Mouse (Mus musculus): ENCODE measurements around the gene Prkn. TPM values are rescaled to one million over a fixed set of nuclear protein-coding genes. Genes with fewer than 3 reads are reported as not detected.

Prkn gene
- polyA plus RNA-seq, 1 experiment = not detected

DNA sequence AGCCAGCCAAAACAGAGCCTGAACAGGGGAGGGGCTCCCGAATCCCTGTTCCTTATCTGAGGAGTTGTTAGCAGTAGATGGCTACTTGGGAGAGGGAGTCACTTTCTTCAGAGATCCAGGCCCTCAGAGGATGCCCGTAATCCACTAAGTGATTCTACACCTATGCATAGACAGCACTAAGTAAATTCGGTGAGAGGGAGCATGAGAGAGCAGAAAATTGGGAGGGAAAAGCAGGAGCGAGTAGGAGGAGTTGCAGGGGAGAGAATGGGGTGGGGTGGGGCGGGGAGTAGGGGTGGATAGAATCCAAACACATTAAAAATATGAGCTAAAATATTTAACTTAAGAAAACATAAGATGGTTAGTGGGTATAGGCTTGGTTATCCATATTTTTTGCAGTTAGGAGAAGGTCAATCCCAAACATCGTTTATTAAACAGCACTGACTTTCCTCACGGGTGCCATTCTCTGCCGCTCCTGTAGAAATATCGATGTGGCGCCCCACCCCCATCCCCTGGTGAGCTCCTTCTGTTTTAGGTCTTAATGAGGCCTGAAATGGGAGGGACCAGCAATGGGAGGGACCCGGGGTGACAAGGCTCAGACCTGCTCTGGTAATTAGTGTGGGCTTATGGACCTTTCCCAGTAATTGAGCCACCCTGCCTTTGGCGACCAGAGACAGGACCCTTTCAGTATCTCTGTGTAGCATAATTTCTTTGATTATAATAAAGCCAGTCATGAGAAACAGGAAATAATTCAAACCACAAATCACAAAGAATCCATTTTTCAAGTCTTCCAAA lies 390.6 kb downstream of the Prkn start:
- Histone ChIP-seq H3K79me3 (ENCODE audit: low read depth) (no peaks in the 10 kb centered on the region), H3K79me2 (ENCODE audit: control insufficient read depth, insufficient read depth) (no peaks in the 10 kb centered on the region), H3K4me3 (ENCODE audit: insufficient read depth, poor library complexity, severe bottlenecking) (no peak overlapping the region), H3K27me3 (ENCODE audit: control insufficient read depth, insufficient read depth, insufficient read length) (no peaks in the 10 kb centered on the region), H3K36me3 (ENCODE audit: control insufficient read depth, insufficient read depth) (no peaks in the 10 kb centered on the region), H3ac (ENCODE audit: control insufficient read depth, insufficient read length, low read depth) (no peak overlapping the region)
- TF ChIP-seq CEBPB (IDR thresholded peaks at IDR 0.05; ENCODE audit: low read depth) (no peak), MYOD1 (IDR thresholded peaks at IDR 0.05; ENCODE audit: control insufficient read depth, insufficient read length, low read depth) (no peak)

DNA sequence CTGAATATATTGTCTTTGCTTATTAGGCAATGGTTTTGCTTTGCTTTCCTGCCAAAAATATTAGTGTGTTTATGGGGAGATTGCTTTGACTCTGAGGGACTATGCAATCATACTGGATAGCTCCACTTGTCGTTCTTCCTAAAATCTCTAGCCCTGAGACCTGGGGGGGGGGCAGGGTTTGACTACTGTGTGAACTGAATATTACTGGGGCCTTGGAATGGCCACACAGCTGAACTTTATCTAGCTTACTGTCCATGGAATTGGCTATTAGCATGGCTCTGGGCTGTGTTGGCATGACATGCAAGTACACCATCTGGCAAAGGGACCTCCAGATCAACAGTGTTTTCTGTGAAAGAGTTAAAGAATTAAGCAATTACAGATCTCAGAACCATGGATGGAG lies 395.1 kb downstream of the Prkn start:
- TF ChIP-seq USF1 (IDR thresholded peaks at IDR 0.05; ENCODE audit: low read depth) = no peak
- TF ChIP-seq MYOD1 (IDR thresholded peaks at IDR 0.05; ENCODE audit: control insufficient read depth, insufficient read length, low read depth) = no peak
- TF ChIP-seq CEBPB (IDR thresholded peaks at IDR 0.05; ENCODE audit: low read depth) = no peak
- no peak for TF ChIP-seq MAX (IDR thresholded peaks at IDR 0.05)
- TF ChIP-seq FOSL1 (IDR thresholded peaks at IDR 0.05; ENCODE audit: insufficient read depth, low read length, poor library complexity, severe bottlenecking) = no peak
- no peak for TF ChIP-seq CTCF (IDR thresholded peaks at IDR 0.05; ENCODE audit: control insufficient read depth, insufficient read depth, insufficient read length)
- TF ChIP-seq MYOG (IDR thresholded peaks at IDR 0.05; ENCODE audit: control insufficient read depth, extremely low read depth, insufficient read length) = no peak

DNA sequence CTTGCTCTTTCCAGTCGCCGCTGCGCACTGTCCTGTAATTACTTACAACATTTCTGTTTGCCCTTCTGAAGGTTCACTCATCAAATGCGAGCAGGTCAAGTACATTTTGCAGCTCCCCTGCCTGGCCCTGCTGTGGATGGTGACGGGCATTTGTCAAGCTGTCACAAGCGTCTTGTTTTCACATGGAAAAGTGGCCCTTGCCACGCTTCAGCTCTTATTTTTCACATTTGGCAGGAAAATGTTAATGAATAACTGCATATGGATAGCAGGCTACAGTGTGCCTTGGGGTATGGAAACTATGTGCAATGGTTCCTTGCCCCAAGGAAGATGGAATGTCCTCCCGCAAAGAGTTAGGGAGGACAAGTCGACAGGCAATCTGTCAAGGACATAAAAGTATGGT lies 404.9 kb downstream of the Prkn start:
- Histone ChIP-seq H3K27me3 (ENCODE audit: control insufficient read depth, insufficient read depth, insufficient read length) (no peaks in the 10 kb centered on the region), H3K79me3 (ENCODE audit: low read depth) (no peaks in the 10 kb centered on the region), H3K36me3 (ENCODE audit: control insufficient read depth, insufficient read depth) (no peaks in the 10 kb centered on the region), H3ac (ENCODE audit: control insufficient read depth, insufficient read length, low read depth) (no peak overlapping the region), H3K4me3 (ENCODE audit: insufficient read depth, poor library complexity, severe bottlenecking) (no peak overlapping the region), H3K79me2 (ENCODE audit: control insufficient read depth, insufficient read depth) (no peaks in the 10 kb centered on the region)
- TF ChIP-seq MAX (IDR thresholded peaks at IDR 0.05) = no peak
- no peak for TF ChIP-seq MYOG (IDR thresholded peaks at IDR 0.05; ENCODE audit: control insufficient read depth, extremely low read depth, insufficient read length)
- no peak for TF ChIP-seq FOSL1 (IDR thresholded peaks at IDR 0.05; ENCODE audit: insufficient read depth, low read length, poor library complexity, severe bottlenecking)
- no peak for TF ChIP-seq CEBPB (IDR thresholded peaks at IDR 0.05; ENCODE audit: low read depth)
- TF ChIP-seq CTCF (IDR thresholded peaks at IDR 0.05; ENCODE audit: control insufficient read depth, insufficient read depth, insufficient read length) = no peak

More for the DNA sequence above, 395.1 kb downstream of the Prkn start:
- Histone ChIP-seq H3K36me3 (ENCODE audit: control insufficient read depth, insufficient read depth) (no peaks in the 10 kb centered on the region), H3K79me2 (ENCODE audit: control insufficient read depth, insufficient read depth) (no peaks in the 10 kb centered on the region), H3ac (ENCODE audit: control insufficient read depth, insufficient read length, low read depth) (no peak overlapping the region), H3K79me3 (ENCODE audit: low read depth) (no peaks in the 10 kb centered on the region), H3K27me3 (ENCODE audit: control insufficient read depth, insufficient read depth, insufficient read length) (no peaks in the 10 kb centered on the region), H3K4me3 (ENCODE audit: insufficient read depth, poor library complexity, severe bottlenecking) (no peak overlapping the region)

DNA sequence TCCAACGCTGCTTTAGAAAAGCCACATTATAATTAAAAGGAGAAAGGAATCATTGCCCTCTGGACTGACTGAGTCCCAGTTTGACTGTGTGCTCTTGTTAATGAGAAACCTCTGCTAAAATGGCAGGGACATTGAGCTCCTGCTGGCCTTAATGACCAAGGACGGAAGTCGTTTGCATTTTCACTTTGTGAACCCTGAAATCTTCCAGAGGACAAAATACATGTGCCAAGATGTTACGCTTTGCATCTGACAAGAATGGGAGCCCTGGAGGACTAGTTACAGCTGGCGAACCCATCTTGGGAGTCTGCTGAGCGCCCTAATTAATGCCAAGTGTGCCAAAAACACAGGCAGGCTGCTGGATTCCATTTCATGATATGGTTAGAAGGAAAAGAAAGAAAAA lies 409.0 kb downstream of the Prkn start:
- Histone ChIP-seq H3K27me3 (ENCODE audit: control insufficient read depth, insufficient read depth, insufficient read length) (no peaks in the 10 kb centered on the region), H3K4me3 (ENCODE audit: insufficient read depth, poor library complexity, severe bottlenecking) (no peak overlapping the region), H3K36me3 (ENCODE audit: control insufficient read depth, insufficient read depth) (no peaks in the 10 kb centered on the region), H3K79me3 (ENCODE audit: low read depth) (no peaks in the 10 kb centered on the region), H3K79me2 (ENCODE audit: control insufficient read depth, insufficient read depth) (no peaks in the 10 kb centered on the region), H3ac (ENCODE audit: control insufficient read depth, insufficient read length, low read depth) (no peak overlapping the region)
- TF ChIP-seq MAX (IDR thresholded peaks at IDR 0.05) (no peak), CTCF (IDR thresholded peaks at IDR 0.05; ENCODE audit: control insufficient read depth, insufficient read depth, insufficient read length) (no peak), MYOG (IDR thresholded peaks at IDR 0.05; ENCODE audit: control insufficient read depth, extremely low read depth, insufficient read length) (no peak), FOSL1 (IDR thresholded peaks at IDR 0.05; ENCODE audit: insufficient read depth, low read length, poor library complexity, severe bottlenecking) (no peak), USF1 (IDR thresholded peaks at IDR 0.05; ENCODE audit: low read depth) (no peak), MYOD1 (IDR thresholded peaks at IDR 0.05; ENCODE audit: control insufficient read depth, insufficient read length, low read depth) (no peak), CEBPB (IDR thresholded peaks at IDR 0.05; ENCODE audit: low read depth) (no peak)

DNA sequence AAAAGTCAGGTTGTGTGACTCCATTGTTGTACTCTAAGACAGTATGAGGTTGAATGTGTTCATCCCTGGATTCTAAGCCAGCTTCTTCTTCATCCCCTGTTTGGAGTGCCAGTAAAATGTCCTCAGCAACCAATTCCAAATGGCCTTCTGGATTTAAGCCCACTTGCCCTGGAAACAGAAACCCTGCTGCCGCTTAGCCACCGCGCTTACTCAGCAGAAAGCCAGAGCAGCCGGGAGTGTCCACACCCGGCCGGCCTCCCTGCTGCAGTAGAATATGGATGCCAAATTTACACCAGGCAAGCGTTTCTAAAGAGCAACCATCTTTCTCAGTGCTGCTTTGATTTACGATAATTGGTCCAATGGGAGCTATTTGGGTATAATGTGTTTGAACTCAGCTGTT lies 420.5 kb downstream of the Prkn start:
- TF ChIP-seq USF1 (IDR thresholded peaks at IDR 0.05; ENCODE audit: low read depth) (no peak), FOSL1 (IDR thresholded peaks at IDR 0.05; ENCODE audit: insufficient read depth, low read length, poor library complexity, severe bottlenecking) (no peak), MYOG (IDR thresholded peaks at IDR 0.05; ENCODE audit: control insufficient read depth, extremely low read depth, insufficient read length) (no peak), MAX (IDR thresholded peaks at IDR 0.05) (no peak), CTCF (IDR thresholded peaks at IDR 0.05; ENCODE audit: control insufficient read depth, insufficient read depth, insufficient read length) (no peak), CEBPB (IDR thresholded peaks at IDR 0.05; ENCODE audit: low read depth) (no peak), MYOD1 (IDR thresholded peaks at IDR 0.05; ENCODE audit: control insufficient read depth, insufficient read length, low read depth) (no peak)
- no peak overlapping the region for H3ac ChIP-seq (ENCODE audit: control insufficient read depth, insufficient read length, low read depth)
- no peaks in the 10 kb centered on the region for H3K36me3 ChIP-seq (ENCODE audit: control insufficient read depth, insufficient read depth)
- H3K79me3 ChIP-seq (ENCODE audit: low read depth) = no peaks in the 10 kb centered on the region
- no peak overlapping the region for H3K4me3 ChIP-seq (ENCODE audit: insufficient read depth, poor library complexity, severe bottlenecking)
- H3K27me3 ChIP-seq (ENCODE audit: control insufficient read depth, insufficient read depth, insufficient read length) = no peaks in the 10 kb centered on the region
- H3K79me2 ChIP-seq (ENCODE audit: control insufficient read depth, insufficient read depth) = no peaks in the 10 kb centered on the region

DNA sequence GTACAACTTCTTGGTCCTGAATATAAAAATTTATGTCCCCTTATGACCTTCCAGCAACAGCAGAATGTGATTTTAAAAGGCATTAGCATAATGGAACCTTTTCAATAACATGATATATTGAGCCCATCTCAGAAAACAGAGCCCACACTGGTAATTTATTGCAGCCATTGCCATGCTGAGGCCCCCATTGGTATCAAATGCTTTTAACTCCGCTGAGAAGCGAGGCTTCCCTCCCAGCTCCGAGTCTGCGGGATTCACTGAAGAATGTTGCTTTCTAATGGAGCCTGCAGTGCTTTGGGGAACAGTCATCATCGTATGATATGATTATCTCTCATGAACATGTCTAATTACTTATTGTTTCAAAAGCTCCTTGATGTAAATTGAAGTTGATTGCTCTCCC lies 421.5 kb downstream of the Prkn start:
- no peaks in the 10 kb centered on the region for H3K36me3 ChIP-seq (ENCODE audit: control insufficient read depth, insufficient read depth)
- no peaks in the 10 kb centered on the region for H3K79me2 ChIP-seq (ENCODE audit: control insufficient read depth, insufficient read depth)
- TF ChIP-seq USF1 (IDR thresholded peaks at IDR 0.05; ENCODE audit: low read depth) (no peak), CEBPB (IDR thresholded peaks at IDR 0.05; ENCODE audit: low read depth) (no peak), FOSL1 (IDR thresholded peaks at IDR 0.05; ENCODE audit: insufficient read depth, low read length, poor library complexity, severe bottlenecking) (no peak), CTCF (IDR thresholded peaks at IDR 0.05; ENCODE audit: control insufficient read depth, insufficient read depth, insufficient read length) (no peak), MAX (IDR thresholded peaks at IDR 0.05) (no peak), MYOD1 (IDR thresholded peaks at IDR 0.05; ENCODE audit: control insufficient read depth, insufficient read length, low read depth) (no peak), MYOG (IDR thresholded peaks at IDR 0.05; ENCODE audit: control insufficient read depth, extremely low read depth, insufficient read length) (no peak)
- H3K27me3 ChIP-seq (ENCODE audit: control insufficient read depth, insufficient read depth, insufficient read length) = no peaks in the 10 kb centered on the region
- H3ac ChIP-seq (ENCODE audit: control insufficient read depth, insufficient read length, low read depth) = no peak overlapping the region
- no peaks in the 10 kb centered on the region for H3K79me3 ChIP-seq (ENCODE audit: low read depth)
- no peak overlapping the region for H3K4me3 ChIP-seq (ENCODE audit: insufficient read depth, poor library complexity, severe bottlenecking)
